Mouse (Mus musculus) neural tube, embryonic 12.5 days (tissue): ENCODE measurements around the gene Cox7a1. TPM values are rescaled to one million over a fixed set of nuclear protein-coding genes. Genes with fewer than 3 reads are reported as not detected.
"Not testable (repeated sequence)": the region's sequence is repeated elsewhere in the genome, so short reads cannot be mapped to it uniquely, and the experiment has no call there.

ENCODE experiments used
- ATAC-seq: fragments of 200-750 bp; cut with Nextera tagmentation; 2 replicates; pipeline ENCODE4 v1.8.0; 2017; ENCODE audit warnings: low read depth, mild to moderate bottlenecking, moderate TSS enrichment, moderate library complexity; ENCODE audit not compliant: low FRiP score
- H3K27ac ChIP-seq: fragments of 300-500 bp; sonication (generic); 2 replicates; pipeline ENCODE4 v1.5.1; 2016
- H3K27me3 ChIP-seq: fragments of 300-500 bp; sonication (generic); replicated peaks from 2 replicates; pipeline ENCODE4 v1.6.1; 2016; ENCODE audit warnings: mild to moderate bottlenecking
- H3K36me3 ChIP-seq: fragments of 300-500 bp; sonication (generic); 2 replicates; pipeline ENCODE4 v1.6.1; 2016; ENCODE audit warnings: mild to moderate bottlenecking
- H3K4me1 ChIP-seq: fragments of 300-500 bp; sonication (generic); 2 replicates; pipeline ENCODE4 v1.6.1; 2016
- H3K4me2 ChIP-seq: fragments of 300-500 bp; sonication (generic); replicated peaks from 2 replicates; pipeline ENCODE4 v1.6.1; 2016; ENCODE audit warnings: mild to moderate bottlenecking
- H3K4me3 ChIP-seq: fragments of 300-500 bp; sonication (generic); 2 replicates; pipeline ENCODE4 v1.5.1; 2016
- H3K9ac ChIP-seq: fragments of 300-500 bp; sonication (generic); 2 replicates; pipeline ENCODE4 v1.6.1; 2016; ENCODE audit warnings: mild to moderate bottlenecking
- H3K9me3 ChIP-seq: fragments of 300-500 bp; sonication (generic); 2 replicates; pipeline ENCODE4 v1.6.1; 2016; ENCODE audit warnings: mild to moderate bottlenecking
- WGBS: fragments of 180-500 bp; shearing (Covaris S2); methylation state at CpG from one replicate; pipeline ENCODE4 v1.1.7; 2016; 5-methylcytosine and 5-hydroxymethylcytosine counted together
- polyA plus RNA-seq: library from polyadenylated mRNA; unstranded; fragments of >200 nt; fragmentation: Nextera tagmentation; extraction: Ambion mirVana; gene quantifications from 2 replicates; pipeline ENCODE4 v1.2.1, GENCODE M21; 2016

Cox7a1 gene
- polyA plus RNA-seq, 1 experiment from 2014 or later, result 5.8 TPM

GRCm38 (mm10) chr7:30206364-30206763 is 22.4 kb downstream of the Cox7a1 start:
- ATAC-seq, H3K36me3 ChIP-seq, H3K9me3 ChIP-seq, H3K4me2 ChIP-seq, H3K4me3 ChIP-seq, H3K9ac ChIP-seq, H3K27ac ChIP-seq, H3K27me3 ChIP-seq, H3K4me1 ChIP-seq: not testable (repeated sequence)
- 56% methylated on average over 5 of the region's 5 CpGs for WGBS

GRCm38 (mm10) chr7:30211025-30211424 is 27.1 kb downstream of the Cox7a1 start:
- Histone ChIP-seq H3K27ac (no peak overlapping the region), H3K4me1 (no peaks in the 10 kb centered on the region), H3K9me3 (no peaks in the 10 kb centered on the region), H3K36me3 (no peaks in the 10 kb centered on the region), H3K4me2 (no peak overlapping the region), H3K27me3 (no peaks in the 10 kb centered on the region), H3K4me3 (no peak overlapping the region), H3K9ac (no peak overlapping the region)
- no peak for ATAC-seq
- WGBS, result 29% methylated on average over 4 of the region's 4 CpGs

DNA sequence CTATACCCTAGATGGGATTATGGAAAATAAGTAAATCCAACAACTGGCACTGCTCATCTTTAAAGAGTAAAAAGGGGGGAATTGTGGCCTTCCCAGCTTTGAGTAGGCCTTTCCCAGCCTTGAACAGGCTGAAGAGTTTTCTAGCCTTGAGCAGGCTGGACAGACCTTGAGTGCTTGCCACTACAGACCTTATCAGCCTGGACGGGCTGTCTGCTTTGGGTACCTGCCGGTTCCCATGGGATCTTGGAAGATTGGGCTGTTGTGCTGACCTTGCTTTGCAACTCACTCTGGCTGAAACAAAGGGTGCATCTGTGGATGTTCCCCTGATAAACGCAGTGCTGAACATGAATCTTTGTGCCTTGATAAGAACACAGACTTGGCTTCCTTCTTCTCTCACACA is 29.9 kb downstream of the Cox7a1 start:
- H3K4me3 ChIP-seq, result no peak overlapping the region
- no peaks in the 10 kb centered on the region for H3K27me3 ChIP-seq

GRCm38 (mm10) chr7:30215875-30216274 is 31.9 kb downstream of the Cox7a1 start:
- Histone ChIP-seq H3K27ac (no peak overlapping the region), H3K9me3 (no peaks in the 10 kb centered on the region), H3K9ac (no peak overlapping the region), H3K27me3 (no peaks in the 10 kb centered on the region), H3K4me1 (peaks cover 6% of the 10 kb centered on the region; the same call in 1 of the 2 replicates), H3K4me2 (no peak overlapping the region), H3K36me3 (no peaks in the 10 kb centered on the region), H3K4me3 (no peak overlapping the region)
- ATAC-seq, result no peak
- 85% methylated on average over 3 of the region's 3 CpGs for WGBS

More for the DNA sequence above, 29.9 kb downstream of the Cox7a1 start:
- Histone ChIP-seq H3K36me3 (no peaks in the 10 kb centered on the region), H3K9ac (no peak overlapping the region), H3K4me2 (no peak overlapping the region), H3K9me3 (no peaks in the 10 kb centered on the region), H3K4me1 (no peaks in the 10 kb centered on the region), H3K27ac (no peak overlapping the region)
- 91% methylated on average over 3 of the region's 3 CpGs for WGBS
- no peak for ATAC-seq

GRCm38 (mm10) chr7:30216723-30217151 is 32.8 kb downstream of the Cox7a1 start:
- Histone ChIP-seq H3K4me1 (peaks cover 6% of the 10 kb centered on the region; the same call in 1 of the 2 replicates), H3K36me3 (no peaks in the 10 kb centered on the region), H3K27ac (no peak overlapping the region), H3K4me2 (peak overlapping the region; percentile 45), H3K4me3 (no peak overlapping the region), H3K9me3 (no peaks in the 10 kb centered on the region), H3K9ac (no peak overlapping the region), H3K27me3 (no peaks in the 10 kb centered on the region)
- WGBS, result 1% methylated on average over 16 of the region's 16 CpGs
- peak; percentile 83 for ATAC-seq

GRCm38 (mm10) chr7:30217277-30217676 is 33.3 kb downstream of the Cox7a1 start:
- no peak overlapping the region for H3K27ac ChIP-seq
- 77% methylated on average over 2 of the region's 2 CpGs for WGBS
- no peak overlapping the region for H3K4me3 ChIP-seq
- no peak overlapping the region for H3K9ac ChIP-seq
- no peak overlapping the region for H3K4me2 ChIP-seq
- no peaks in the 10 kb centered on the region for H3K27me3 ChIP-seq
- no peaks in the 10 kb centered on the region for H3K9me3 ChIP-seq
- peaks cover 3% of the 10 kb centered on the region; the same call in 1 of the 2 replicates for H3K36me3 ChIP-seq
- peak; percentile 45; the same call in 1 of the 2 replicates for ATAC-seq
- peaks cover 6% of the 10 kb centered on the region; the same call in 1 of the 2 replicates for H3K4me1 ChIP-seq

GRCm38 (mm10) chr7:30219293-30220007 is 35.5 kb downstream of the Cox7a1 start:
- H3K4me1 ChIP-seq, result peaks cover 6% of the 10 kb centered on the region; the same call in 1 of the 2 replicates
- peak overlapping the region; percentile 32 for H3K4me3 ChIP-seq
- no peaks in the 10 kb centered on the region for H3K27me3 ChIP-seq
- peak overlapping the region; percentile 70 for H3K4me2 ChIP-seq
- ATAC-seq, result peak; percentile 45; the same call in 1 of the 2 replicates
- H3K36me3 ChIP-seq, result peaks cover 23% of the 10 kb centered on the region
- no peaks in the 10 kb centered on the region for H3K9me3 ChIP-seq
- WGBS, result 5% methylated on average over 16 of the region's 16 CpGs
- H3K9ac ChIP-seq, result peak overlapping the region; percentile 33
- no peak overlapping the region for H3K27ac ChIP-seq

- H3K9ac ChIP-seq, result 0 out of 2 replicates have a peak overlapping the region, but pooled peaks have one; percentile 33
- peaks cover 25% of the 10 kb centered on the region for H3K36me3 ChIP-seq
- no peaks in the 10 kb centered on the region for H3K9me3 ChIP-seq
- peaks cover 6% of the 10 kb centered on the region; the same call in 1 of the 2 replicates for H3K4me1 ChIP-seq
- H3K27ac ChIP-seq, result no peak overlapping the region
- WGBS, result 19% methylated on average over 11 of the region's 11 CpGs
- no peaks in the 10 kb centered on the region for H3K27me3 ChIP-seq
- no peak for ATAC-seq
- H3K4me3 ChIP-seq, result peak overlapping the region; percentile 32
- peak overlapping the region; percentile 70 for H3K4me2 ChIP-seq
Measured at GRCm38 (mm10) chr7:30220008-30220356, 36.0 kb downstream of the Cox7a1 start.

DNA sequence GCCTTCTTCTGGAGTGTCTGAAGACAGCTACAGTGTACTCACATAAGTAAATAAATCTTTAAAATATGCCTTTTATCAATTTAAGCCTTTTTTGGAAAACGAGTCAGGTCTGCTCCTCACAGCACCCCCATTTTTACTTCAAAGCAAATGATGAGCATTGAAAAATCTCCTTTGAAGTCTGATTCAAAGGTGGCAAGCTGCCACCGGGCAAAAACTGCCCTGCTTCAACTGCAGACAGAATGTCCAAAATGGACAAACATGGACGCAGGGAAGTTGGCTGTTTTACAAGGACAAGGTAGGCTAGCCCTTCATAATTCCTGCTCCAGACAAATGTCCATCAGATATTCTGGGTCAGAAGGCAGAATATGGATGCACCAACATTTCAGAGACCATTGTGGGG is 37.5 kb downstream of the Cox7a1 start:
- no peak overlapping the region for H3K4me2 ChIP-seq
- H3K9me3 ChIP-seq, result no peaks in the 10 kb centered on the region
- H3K27ac ChIP-seq, result no peak overlapping the region
- peaks cover 6% of the 10 kb centered on the region; the same call in 1 of the 2 replicates for H3K4me1 ChIP-seq
- peaks cover 35% of the 10 kb centered on the region for H3K36me3 ChIP-seq
- H3K4me3 ChIP-seq, result no peak overlapping the region
- H3K9ac ChIP-seq, result no peak overlapping the region
- ATAC-seq, result no peak
- H3K27me3 ChIP-seq, result no peaks in the 10 kb centered on the region
- 77% methylated on average over 3 of the region's 3 CpGs for WGBS

DNA sequence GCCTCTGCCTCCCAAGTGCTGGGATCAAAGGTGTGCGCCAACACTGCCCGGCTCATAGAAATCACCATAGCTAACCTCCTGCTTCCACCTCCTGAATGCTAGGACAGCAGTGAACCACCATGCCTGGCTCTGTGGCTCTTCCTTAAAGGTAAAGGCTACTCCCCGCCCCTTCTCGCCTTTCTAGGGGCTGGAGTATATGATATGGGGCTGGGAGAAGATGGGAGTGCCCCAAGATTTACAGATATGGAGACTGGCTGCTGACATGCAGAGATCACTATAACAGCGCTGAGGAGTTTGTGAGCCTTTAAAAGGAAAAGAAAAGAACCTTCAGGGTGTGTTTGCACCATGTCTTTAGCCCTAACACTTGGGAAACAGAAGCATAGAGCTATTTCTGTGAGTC is 38.3 kb downstream of the Cox7a1 start:
- Histone ChIP-seq H3K36me3 (peaks cover 42% of the 10 kb centered on the region), H3K9ac (no peak overlapping the region), H3K4me2 (no peak overlapping the region), H3K4me3 (no peak overlapping the region), H3K27ac (no peak overlapping the region), H3K4me1 (peaks cover 6% of the 10 kb centered on the region; the same call in 1 of the 2 replicates), H3K27me3 (no peaks in the 10 kb centered on the region), H3K9me3 (no peaks in the 10 kb centered on the region)
- no peak for ATAC-seq
- WGBS, result 92% methylated on average over 5 of the region's 5 CpGs

GRCm38 (mm10) chr7:30224206-30224605 is 40.3 kb downstream of the Cox7a1 start:
- H3K9ac ChIP-seq, result no peak overlapping the region
- ATAC-seq, result no peak
- H3K36me3 ChIP-seq, result peaks cover 53% of the 10 kb centered on the region
- no peak overlapping the region for H3K27ac ChIP-seq
- no peak overlapping the region for H3K4me3 ChIP-seq
- H3K27me3 ChIP-seq, result no peaks in the 10 kb centered on the region
- WGBS, result 95% methylated on average over 12 of the region's 12 CpGs
- H3K4me2 ChIP-seq, result no peak overlapping the region
- H3K4me1 ChIP-seq, result peaks cover 6% of the 10 kb centered on the region; the same call in 1 of the 2 replicates
- H3K9me3 ChIP-seq, result no peaks in the 10 kb centered on the region

DNA sequence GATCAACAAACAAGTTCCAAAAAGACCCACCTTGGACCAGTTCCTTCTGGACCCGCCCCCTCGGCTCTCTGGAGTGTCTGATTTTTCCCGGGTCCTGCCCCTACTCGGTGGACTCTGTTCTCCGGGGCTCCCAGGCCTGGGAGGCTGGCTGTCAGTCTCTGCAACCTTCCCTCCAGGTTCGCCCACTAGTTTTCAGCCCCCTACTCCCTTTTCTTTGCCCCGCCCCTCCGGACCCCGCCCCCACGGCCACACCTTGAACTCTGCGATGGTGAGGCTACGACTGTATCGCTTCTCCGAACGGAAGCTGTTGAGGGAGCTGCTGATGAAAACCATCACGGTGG is 47.4 kb downstream of the Cox7a1 start:
- H3K9me3 ChIP-seq, result no peaks in the 10 kb centered on the region
- under 1% methylated on average over 16 of the region's 16 CpGs for WGBS
- H3K9ac ChIP-seq, result peak overlapping the region; percentile 72
- H3K4me2 ChIP-seq, result peak overlapping the region; percentile 64
- H3K36me3 ChIP-seq, result peaks cover 43% of the 10 kb centered on the region
- no peaks in the 10 kb centered on the region for H3K27me3 ChIP-seq
- no peak overlapping the region for H3K27ac ChIP-seq
- peak; percentile 54 for ATAC-seq
- H3K4me1 ChIP-seq, result peaks cover 20% of the 10 kb centered on the region
- peak overlapping the region; percentile 59 for H3K4me3 ChIP-seq
